Mouse (Mus musculus) liver, postnatal 0 days (tissue): ENCODE measurements around the gene Duox2.

Experiments used
- CTCF ChIP-seq: sonication (generic); IDR thresholded peaks from 2 replicates; pipeline ENCODE4 v1.5.1; 2016; ENCODE audit warnings: antibody characterized with exemption, low read depth
- EP300 ChIP-seq: IDR thresholded peaks from 2 replicates; pipeline ENCODE4 v1.6.1; 2016; ENCODE audit warnings: antibody characterized with exemption, low read depth, mild to moderate bottlenecking

GRCm38 (mm10) chr2:122345106-122345893 lies 47.1 kb upstream of the Duox2 start:
- TF ChIP-seq CTCF, result no peak
- no peak for TF ChIP-seq EP300
